Comparison of ENCODE assay signal across 19 mouse cellular contexts in the genomic region with DNA sequence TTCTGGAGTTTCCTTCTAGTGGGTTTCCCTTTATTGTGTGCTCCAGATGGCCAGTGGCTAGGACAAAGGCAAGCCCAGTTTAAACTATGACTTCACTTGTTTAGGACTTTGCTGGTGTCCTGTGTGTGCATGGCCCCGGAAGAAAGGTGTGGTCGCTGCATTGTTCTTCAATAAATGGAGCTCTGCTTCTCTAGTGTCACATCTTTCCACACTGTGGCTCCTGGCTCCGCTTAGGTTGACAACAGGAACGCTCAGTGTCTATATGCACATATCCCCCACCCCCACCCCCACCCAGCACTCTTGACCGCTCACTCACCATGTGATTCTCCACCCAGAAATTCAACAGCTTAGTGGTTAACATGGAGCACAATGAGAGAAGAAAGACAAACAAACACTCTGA.
A peak's percentile ranks its signal among the peaks of the same experiment; 100 is the strongest.
DNase-seq lines count a peak whose midpoint lies in the region; ATAC-seq and TF ChIP-seq lines count a peak whose summit lies in the region.
"Had no signal": no experiment of that assay in that cellular context is flagged by ENCODE, and none has a peak within 500 bp of the region (broad histone marks: within the 10 kb centered on the region; RNA-seq: fewer than 3 reads in every experiment).

No protein-coding gene starts in this region.

- H3K4me3 ChIP-seq in intestine, postnatal 0 days (ENCODE audit: low read depth, low read length): no peak overlapping the region
- no peak overlapping the region for H3K4me3 ChIP-seq in intestine, embryonic 15.5 days (replicated peaks)
- H3K4me3 ChIP-seq in lung, embryonic 14.5 days (ENCODE audit: low read depth, low read length): no peak overlapping the region
- H3K4me3 ChIP-seq: embryonic facial prominence, embryonic 10.5 days; erythroblast, embryonic 14.5 days; forebrain, embryonic 15.5 days; midbrain, embryonic 13.5 days; myocyte had no signal

- H3K27ac ChIP-seq in intestine, postnatal 0 days (ENCODE audit: low read depth, low read length): no peak overlapping the region
- H3K27ac ChIP-seq in intestine, embryonic 15.5 days: no peak overlapping the region
- no peak overlapping the region for H3K27ac ChIP-seq in lung, embryonic 14.5 days (ENCODE audit: low read depth)
- H3K27ac ChIP-seq: embryonic facial prominence, embryonic 10.5 days; forebrain, embryonic 15.5 days; midbrain, embryonic 13.5 days had no signal

- no peaks in the 10 kb centered on the region for H3K27me3 ChIP-seq in intestine, postnatal 0 days (replicated peaks; ENCODE audit: control insufficient read depth, insufficient read depth, low read length)
- no peaks in the 10 kb centered on the region for H3K27me3 ChIP-seq in intestine, embryonic 15.5 days (replicated peaks)
- no peaks in the 10 kb centered on the region for H3K27me3 ChIP-seq in lung, embryonic 14.5 days (ENCODE audit: insufficient read depth, low read length)
- H3K27me3 ChIP-seq: forebrain, embryonic 15.5 days; midbrain, embryonic 13.5 days had no signal

- no peak for TF ChIP-seq CTCF in intestine, postnatal 0 days (IDR thresholded peaks at IDR 0.05; ENCODE audit: low read depth)
- no peak for TF ChIP-seq CTCF in lung, embryonic 14.5 days (IDR thresholded peaks at IDR 0.05; ENCODE audit: low read depth)

- no peak overlapping the region for H3K9ac ChIP-seq in intestine, postnatal 0 days (ENCODE audit: low read depth, low read length)
- no peak overlapping the region for H3K9ac ChIP-seq in intestine, embryonic 15.5 days
- no peak overlapping the region for H3K9ac ChIP-seq in lung, embryonic 14.5 days
- H3K9ac ChIP-seq: forebrain, embryonic 15.5 days; midbrain, embryonic 13.5 days had no signal

- no peaks in the 10 kb centered on the region for H3K9me3 ChIP-seq in intestine, postnatal 0 days (ENCODE audit: control insufficient read depth)
- H3K9me3 ChIP-seq in intestine, embryonic 15.5 days: no peaks in the 10 kb centered on the region
- no peaks in the 10 kb centered on the region for H3K9me3 ChIP-seq in lung, embryonic 14.5 days (ENCODE audit: low read depth, low read length)
- H3K9me3 ChIP-seq: embryonic facial prominence, embryonic 10.5 days; forebrain, embryonic 15.5 days; midbrain, embryonic 13.5 days had no signal

- H3K4me1 ChIP-seq in intestine, postnatal 0 days (replicated peaks; ENCODE audit: control insufficient read depth, insufficient read depth, low read length): no peaks in the 10 kb centered on the region
- no peaks in the 10 kb centered on the region for H3K4me1 ChIP-seq in intestine, embryonic 15.5 days (replicated peaks)
- H3K4me1 ChIP-seq in lung, embryonic 14.5 days (ENCODE audit: insufficient read depth): no peaks in the 10 kb centered on the region
- H3K4me1 ChIP-seq: forebrain, embryonic 15.5 days; midbrain, embryonic 13.5 days had no signal

- ATAC-seq in intestine, postnatal 0 days: 0 out of 2 replicates have a peak, but pooled peaks have one; percentile 6
- ATAC-seq in intestine, embryonic 15.5 days: no peak
- ATAC-seq in lung, embryonic 14.5 days (ENCODE audit: insufficient read depth): peak; percentile 35; the same call in 1 of the 2 replicates
- ATAC-seq in activated CD4-positive, CD25-positive, alpha-beta regulatory T cell, adult 4 months: no peak
- ATAC-seq: forebrain, embryonic 15.5 days; hindbrain, embryonic 16.5 days; midbrain, embryonic 13.5 days had no signal

- no peak overlapping the region for H3K4me2 ChIP-seq in intestine, postnatal 0 days (replicated peaks; ENCODE audit: low read depth)
- no peak overlapping the region for H3K4me2 ChIP-seq in intestine, embryonic 15.5 days (replicated peaks)
- no peak overlapping the region for H3K4me2 ChIP-seq in lung, embryonic 14.5 days
- H3K4me2 ChIP-seq: forebrain, embryonic 15.5 days; midbrain, embryonic 13.5 days had no signal

- WGBS in intestine, postnatal 0 days: 74% methylated on average over 5 of the region's 5 CpGs
- 74% methylated on average over 5 of the region's 5 CpGs for WGBS in intestine, embryonic 15.5 days
- 69% methylated on average over 5 of the region's 5 CpGs for WGBS in lung, embryonic 14.5 days

- peak; percentile 81 for DNase-seq in heart, adult 8-10 months (ENCODE audit: low spot score)
- DNase-seq in lung, embryonic 14.5 days: peak; percentile 14
- DNase-seq in retina, postnatal 1 day: peak; percentile 24
- no peak for DNase-seq in adrenal gland, postnatal 36 days
- DNase-seq in adrenal gland, adult 8-10 months: no peak
- DNase-seq: cerebellum, adult 11 months; cerebellum, postnatal 25 days; right cerebral cortex, adult 18-20 months; thymus, adult 18-20 months had no signal

- no peaks in the 10 kb centered on the region for H3K36me3 ChIP-seq in intestine, postnatal 0 days (ENCODE audit: control insufficient read depth, insufficient read depth)
- no peaks in the 10 kb centered on the region for H3K36me3 ChIP-seq in intestine, embryonic 15.5 days
- no peaks in the 10 kb centered on the region for H3K36me3 ChIP-seq in lung, embryonic 14.5 days (ENCODE audit: insufficient read depth)
- H3K36me3 ChIP-seq: embryonic facial prominence, embryonic 10.5 days; forebrain, embryonic 15.5 days; G1E; midbrain, embryonic 13.5 days had no signal

Comparison
In these comparisons a context has a peak if more than half of its experiments do, and no peak if none do; other contexts are left out.
1. ATAC-seq: peak in intestine, postnatal 0 days (single experiment) and lung, embryonic 14.5 days (single experiment); none in intestine, embryonic 15.5 days (single experiment) and activated CD4-positive, CD25-positive, alpha-beta regulatory T cell, adult 4 months (single experiment).
2. DNase-seq: peak in heart, adult 8-10 months (single experiment), lung, embryonic 14.5 days (single experiment) and retina, postnatal 1 day (single experiment); none in adrenal gland, postnatal 36 days (0 of 2) and adrenal gland, adult 8-10 months (single experiment).